Mouse (Mus musculus) liver, postnatal 0 days (tissue): ENCODE measurements around the gene Cxcl17.

Experiments
- CTCF ChIP-seq: sonication (generic); IDR thresholded peaks from 2 replicates; pipeline ENCODE4 v1.5.1; 2016; ENCODE audit warnings: antibody characterized with exemption, low read depth
- EP300 ChIP-seq: IDR thresholded peaks from 2 replicates; pipeline ENCODE4 v1.6.1; 2016; ENCODE audit warnings: antibody characterized with exemption, low read depth, mild to moderate bottlenecking

GRCm38 (mm10) chr7:25372441-25372840, 40.2 kb downstream of the Cxcl17 start:
- no peak for TF ChIP-seq CTCF
- TF ChIP-seq EP300, result no peak
